Mouse (Mus musculus) limb, embryonic 12.5 days (tissue): ENCODE data around the gene Pole2. TPM values are rescaled to one million over a fixed set of nuclear protein-coding genes. Genes with fewer than 3 reads are reported as not detected.

Experiments
- ATAC-seq: fragments of 200-750 bp; cut with Nextera tagmentation; 2 replicates; pipeline ENCODE4 v1.8.0; 2017; ENCODE audit warnings: low read depth, moderate TSS enrichment; ENCODE audit not compliant: insufficient number of reproducible peaks, insufficient read depth, low FRiP score, low TSS enrichment
- H3K27ac ChIP-seq: fragments of 300-500 bp; sonication (generic); 2 replicates; pipeline ENCODE4 v1.5.1; 2016; ENCODE audit warnings: mild to moderate bottlenecking, moderate library complexity
- H3K27me3 ChIP-seq: fragments of 300-500 bp; sonication (generic); 2 replicates; pipeline ENCODE4 v1.6.1; 2016; ENCODE audit warnings: mild to moderate bottlenecking, moderate library complexity
- H3K36me3 ChIP-seq: fragments of 300-500 bp; sonication (generic); 2 replicates; pipeline ENCODE4 v1.6.1; 2016; ENCODE audit warnings: mild to moderate bottlenecking, moderate library complexity
- H3K4me1 ChIP-seq: fragments of 300-500 bp; sonication (generic); replicated peaks from 2 replicates; pipeline ENCODE4 v1.6.1; 2016
- H3K4me2 ChIP-seq: fragments of 300-500 bp; sonication (generic); 2 replicates; pipeline ENCODE4 v1.6.1; 2016; ENCODE audit warnings: mild to moderate bottlenecking, moderate library complexity
- H3K4me3 ChIP-seq: fragments of 300-500 bp; sonication (generic); replicated peaks from 2 replicates; pipeline ENCODE4 v1.5.1; 2016; ENCODE audit warnings: mild to moderate bottlenecking
- H3K9ac ChIP-seq: fragments of 300-500 bp; sonication (generic); replicated peaks from 2 replicates; pipeline ENCODE4 v1.6.1; 2016; ENCODE audit warnings: mild to moderate bottlenecking, moderate library complexity
- H3K9me3 ChIP-seq: fragments of 300-500 bp; sonication (generic); 2 replicates; pipeline ENCODE4 v1.6.1; 2016; ENCODE audit warnings: mild to moderate bottlenecking, moderate library complexity
- WGBS: fragments of 180-500 bp; shearing (Covaris S2); methylation state at CpG from one replicate; pipeline ENCODE4 v1.1.7; 2016; 5-methylcytosine and 5-hydroxymethylcytosine counted together
- microRNA-seq: library from miRNA; unstranded; fragments of <30 nt; microRNA quantifications from one replicate; pipeline ENCODE4, GENCODE M21; 2017
- polyA plus RNA-seq: library from polyadenylated mRNA; unstranded; fragments of >200 nt; fragmentation: Nextera tagmentation; extraction: Ambion mirVana; gene quantifications from 2 replicates; pipeline ENCODE4 v1.2.1, GENCODE M21; 2016

Gene Pole2
- polyA plus RNA-seq, 1 experiment from 2014 or later, result 30.5 TPM

GRCm38 (mm10) chr12:69158366-69158764, 69.6 kb downstream of the Pole2 start:
- no peak for ATAC-seq
- Histone ChIP-seq H3K36me3 (peaks cover 19% of the 10 kb centered on the region), H3K27me3 (no peaks in the 10 kb centered on the region), H3K4me3 (peak overlapping the region; percentile 71), H3K9me3 (no peaks in the 10 kb centered on the region), H3K4me1 (peaks cover 6% of the 10 kb centered on the region; the same call in 1 of the 2 replicates), H3K9ac (peak overlapping the region; percentile 90), H3K27ac (peak overlapping the region; percentile 94), H3K4me2 (peak overlapping the region; percentile 70)
- 2% methylated on average over 19 of the region's 19 CpGs for WGBS

- 94% methylated on average over 2 of the region's 2 CpGs for WGBS
- Histone ChIP-seq H3K4me1 (peaks cover 6% of the 10 kb centered on the region; the same call in 1 of the 2 replicates), H3K9ac (no peak overlapping the region), H3K27ac (no peak overlapping the region), H3K36me3 (peaks cover 19% of the 10 kb centered on the region), H3K27me3 (no peaks in the 10 kb centered on the region), H3K4me3 (no peak overlapping the region), H3K9me3 (no peaks in the 10 kb centered on the region), H3K4me2 (no peak overlapping the region)
- ATAC-seq, result no peak
These were observed 70.9 kb downstream of the Pole2 start for GRCm38 (mm10) chr12:69157107-69157506.

GRCm38 (mm10) chr12:69156436-69156835, 71.6 kb downstream of the Pole2 start:
- Histone ChIP-seq H3K27me3 (no peaks in the 10 kb centered on the region), H3K27ac (no peak overlapping the region), H3K36me3 (peaks cover 19% of the 10 kb centered on the region), H3K4me3 (no peak overlapping the region), H3K4me2 (no peak overlapping the region), H3K9ac (no peak overlapping the region), H3K4me1 (peaks cover 6% of the 10 kb centered on the region; the same call in 1 of the 2 replicates), H3K9me3 (no peaks in the 10 kb centered on the region)
- WGBS, result 79% methylated on average over 4 of the region's 4 CpGs
- ATAC-seq, result no peak

- H3K4me2 ChIP-seq, result no peak overlapping the region
- no peak for ATAC-seq
- 83% methylated on average over 2 of the region's 2 CpGs for WGBS
- no peaks in the 10 kb centered on the region for H3K9me3 ChIP-seq
- no peak overlapping the region for H3K4me3 ChIP-seq
- peaks cover 19% of the 10 kb centered on the region for H3K36me3 ChIP-seq
- no peaks in the 10 kb centered on the region for H3K27me3 ChIP-seq
- H3K4me1 ChIP-seq, result peaks cover 6% of the 10 kb centered on the region; the same call in 1 of the 2 replicates
- H3K27ac ChIP-seq, result no peak overlapping the region
- no peak overlapping the region for H3K9ac ChIP-seq
These were observed 72.1 kb downstream of the Pole2 start for GRCm38 (mm10) chr12:69155923-69156322.

Small RNA genes lying within 50 kb of the gene (microRNA-seq; reads per million reads assigned to microRNA genes)
- gene Gm47287, result not detected
- gene Gm47295, result 0.93 reads per million

Other genes starting within 250 kb of the Pole2 start
- gene Rps29, start 69.0 kb downstream of the Pole2 start, polyA plus RNA-seq, result 1,704 and 1,735 TPM in 2 replicates
- 32.0 and 33.2 TPM in 2 replicates for gene Lrr1, start 59.4 kb downstream of the Pole2 start, polyA plus RNA-seq
- 555 and 558 TPM in 2 replicates for gene Rpl36al, start 44.1 kb downstream of the Pole2 start, polyA plus RNA-seq
- 48.4 and 53.0 TPM in 2 replicates for gene Mgat2, start 44.0 kb downstream of the Pole2 start, polyA plus RNA-seq
- 37.9 and 40.8 TPM in 2 replicates for gene Gm49383, start 31.1 kb downstream of the Pole2 start, polyA plus RNA-seq
- gene Dnaaf2, start 29.8 kb downstream of the Pole2 start, polyA plus RNA-seq, result 14.6 and 16.0 TPM in 2 replicates
- 28.4 and 36.2 TPM in 2 replicates for gene Gm49384, start 23.9 kb downstream of the Pole2 start, polyA plus RNA-seq
- gene Klhdc1, start 13.0 kb upstream of the Pole2 start, polyA plus RNA-seq, result 4.9 and 6.9 TPM in 2 replicates
- 192 and 196 TPM in 2 replicates for gene Klhdc2, start 68.5 kb upstream of the Pole2 start, polyA plus RNA-seq
- 95.1 and 99.3 TPM in 2 replicates for gene Nemf, start 129.0 kb upstream of the Pole2 start, polyA plus RNA-seq
- gene Arf6, start 144.0 kb upstream of the Pole2 start, polyA plus RNA-seq, result 65.3 and 66.1 TPM in 2 replicates
- 1.7 and 2.0 TPM in 2 replicates for gene Gm9887, start 144.3 kb upstream of the Pole2 start, polyA plus RNA-seq